Mouse (Mus musculus): Measurements from ENCODE around the gene Cenpf.

Gene Cenpf

GRCm38 (mm10) chr1:189627976-189628768, 59.7 kb downstream of the Cenpf start:
- WGBS: 83% methylated on average over 9 of the region's 9 CpGs

GRCm38 (mm10) chr1:189624756-189625155, 63.1 kb downstream of the Cenpf start:
- WGBS: 93% methylated on average over 7 of the region's 7 CpGs

GRCm38 (mm10) chr1:189618970-189619740, 68.7 kb downstream of the Cenpf start:
- 37% methylated on average over 13 of the region's 13 CpGs for WGBS

GRCm38 (mm10) chr1:189617381-189617780, 70.5 kb downstream of the Cenpf start:
- 93% methylated on average over 5 of the region's 5 CpGs for WGBS

- WGBS: 73% methylated on average over 7 of the region's 7 CpGs
These were observed 72.6 kb downstream of the Cenpf start for GRCm38 (mm10) chr1:189615246-189615645.

- WGBS: 70% methylated on average over 7 of the region's 7 CpGs
These were observed 74.8 kb downstream of the Cenpf start for GRCm38 (mm10) chr1:189613076-189613475.

DNA sequence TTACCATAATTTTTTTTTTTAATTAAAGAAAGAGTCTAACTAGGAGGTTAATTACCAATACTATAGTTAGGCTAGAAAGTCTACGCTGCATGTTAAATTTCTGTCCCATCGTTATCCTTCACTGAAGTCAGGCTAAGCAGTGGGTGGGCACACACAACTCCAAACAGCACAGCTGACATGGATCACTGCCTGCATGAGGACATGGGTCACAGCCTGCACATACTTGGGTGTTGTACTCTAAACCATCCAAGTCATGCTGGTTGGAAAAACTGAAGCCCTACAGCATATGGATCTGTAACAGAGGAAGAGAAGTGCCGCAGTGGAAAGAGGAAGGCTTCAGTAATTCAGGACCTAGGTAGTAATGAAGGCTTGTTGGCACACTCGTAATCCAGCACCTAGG, 76.1 kb downstream of the Cenpf start:
- 82% methylated on average over 4 of the region's 4 CpGs for WGBS

DNA sequence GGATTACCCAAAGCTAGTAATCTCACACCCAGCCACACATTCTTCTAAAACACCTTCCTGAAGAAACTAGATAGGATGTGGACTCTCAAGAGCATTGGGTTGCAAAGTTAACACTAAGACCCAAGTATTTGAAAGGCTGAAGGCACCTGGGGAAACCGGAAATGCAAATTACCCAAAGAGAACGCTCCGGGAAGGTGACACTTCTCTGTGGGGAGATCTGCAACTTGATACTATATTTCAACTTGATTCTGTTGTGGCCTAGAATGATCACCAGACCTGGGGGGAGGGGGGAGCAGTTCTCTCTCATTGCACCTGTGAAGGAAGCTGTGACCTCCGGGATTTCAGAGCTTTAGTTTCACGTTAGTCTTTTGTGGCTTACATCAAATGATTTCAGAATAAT, 79.2 kb downstream of the Cenpf start:
- WGBS: 40% methylated on average over 5 of the region's 5 CpGs

- 86% methylated on average over 3 of the region's 3 CpGs for WGBS
These were observed 79.8 kb downstream of the Cenpf start for GRCm38 (mm10) chr1:189608039-189608438.

- WGBS: 78% methylated on average over 8 of the region's 8 CpGs
These were observed 82.2 kb downstream of the Cenpf start for GRCm38 (mm10) chr1:189605598-189606126.

DNA sequence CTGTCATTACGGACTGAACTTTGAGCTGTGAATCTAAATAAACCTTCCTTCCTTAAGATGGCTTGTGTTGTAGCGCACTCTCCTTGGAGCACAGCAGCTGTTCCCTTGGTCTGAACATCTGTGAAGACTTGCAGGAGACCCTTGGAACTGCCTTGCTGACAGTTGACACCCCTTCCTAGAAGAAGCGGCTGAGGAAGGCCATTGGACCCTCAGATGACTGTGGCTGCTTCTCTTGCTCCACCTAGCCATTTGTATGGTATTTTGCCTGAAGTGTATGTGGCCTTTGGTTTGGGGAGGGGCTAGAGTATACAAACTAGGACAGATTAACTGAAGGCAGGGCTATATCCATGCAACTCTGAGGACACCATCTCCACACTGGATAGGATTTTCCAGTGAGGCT, 90.8 kb downstream of the Cenpf start:
- 90% methylated on average over 3 of the region's 3 CpGs for WGBS

All from cerebral cortex, adult 2 months (tissue).